Mouse (Mus musculus): Measurements from ENCODE around the gene Zfp775. TPM values are rescaled to one million over a fixed set of nuclear protein-coding genes. Genes with fewer than 3 reads are reported as not detected.

Gene Zfp775
- polyA plus RNA-seq, 1 experiment from 2014 or later: 2.2 TPM

- WGBS: 78% methylated on average over 2 of the region's 2 CpGs
- no peak for TF ChIP-seq CTCF (IDR thresholded peaks at IDR 0.05; ENCODE audit: low read depth)
- H3K36me3 ChIP-seq (ENCODE audit: control insufficient read depth, insufficient read depth): no peaks in the 10 kb centered on the region
- no peaks in the 10 kb centered on the region for H3K9me3 ChIP-seq (ENCODE audit: control insufficient read depth)
- ATAC-seq: no peak
- no peak overlapping the region for H3K4me3 ChIP-seq (ENCODE audit: low read depth, low read length)
- no peak overlapping the region for H3K27ac ChIP-seq (ENCODE audit: low read depth, low read length)
- H3K9ac ChIP-seq (ENCODE audit: low read depth, low read length): no peak overlapping the region
- no peaks in the 10 kb centered on the region for H3K27me3 ChIP-seq (replicated peaks; ENCODE audit: control insufficient read depth, insufficient read depth, low read length)
- peaks cover 4% of the 10 kb centered on the region for H3K4me1 ChIP-seq (replicated peaks; ENCODE audit: control insufficient read depth, insufficient read depth, low read length)
- no peak overlapping the region for H3K4me2 ChIP-seq (replicated peaks; ENCODE audit: low read depth)
Measured at GRCm38 (mm10) chr6:48669446-48669969, 67.6 kb downstream of the Zfp775 start.

Other genes with a start within 250 kb of the Zfp775 start
- 20.0 and 20.1 TPM in 2 replicates for gene Krba1, start 206.5 kb upstream of the Zfp775 start, polyA plus RNA-seq (2015; fragmentation: Nextera tagmentation; extraction: Ambion mirVana)
- gene Zfp467, start 156.2 kb upstream of the Zfp775 start, polyA plus RNA-seq (2015; fragmentation: Nextera tagmentation; extraction: Ambion mirVana): 18.9 and 19.3 TPM in 2 replicates
- gene Sspo, start 153.8 kb upstream of the Zfp775 start, polyA plus RNA-seq (2015; fragmentation: Nextera tagmentation; extraction: Ambion mirVana): 0.61 and 0.74 TPM in 2 replicates
- gene Atp6v0e2, start 64.4 kb upstream of the Zfp775 start, polyA plus RNA-seq (2015; fragmentation: Nextera tagmentation; extraction: Ambion mirVana): 23.7 and 23.8 TPM in 2 replicates
- gene Lrrc61, start 47.3 kb upstream of the Zfp775 start, polyA plus RNA-seq (2015; fragmentation: Nextera tagmentation; extraction: Ambion mirVana): 7.6 and 9.5 TPM in 2 replicates
- 154 and 162 TPM in 2 replicates for gene Rarres2, start 29.3 kb upstream of the Zfp775 start, polyA plus RNA-seq (2015; fragmentation: Nextera tagmentation; extraction: Ambion mirVana)
- not detected in 2 replicates for gene Gm45021, start 12.5 kb upstream of the Zfp775 start, polyA plus RNA-seq (2015; fragmentation: Nextera tagmentation; extraction: Ambion mirVana)
- 11.3 and 12.0 TPM in 2 replicates for gene Repin1, start 8.2 kb upstream of the Zfp775 start, polyA plus RNA-seq (2015; fragmentation: Nextera tagmentation; extraction: Ambion mirVana)
- gene Gm44965, start 8.1 kb upstream of the Zfp775 start, polyA plus RNA-seq (2015; fragmentation: Nextera tagmentation; extraction: Ambion mirVana): not detected in 2 replicates
- 0.55 and 0.63 TPM in 2 replicates for gene AI854703, start 24.7 kb downstream of the Zfp775 start, polyA plus RNA-seq (2015; fragmentation: Nextera tagmentation; extraction: Ambion mirVana)
- gene Gimap8, start 45.2 kb downstream of the Zfp775 start, polyA plus RNA-seq (2015; fragmentation: Nextera tagmentation; extraction: Ambion mirVana): 1.1 and 1.2 TPM in 2 replicates
- gene Gimap9, start 74.1 kb downstream of the Zfp775 start, polyA plus RNA-seq (2015; fragmentation: Nextera tagmentation; extraction: Ambion mirVana): 9.9 and 10.2 TPM in 2 replicates
- gene Gimap4, start 82.5 kb downstream of the Zfp775 start, polyA plus RNA-seq (2015; fragmentation: Nextera tagmentation; extraction: Ambion mirVana): 9.6 and 11.3 TPM in 2 replicates
- 13.6 and 15.8 TPM in 2 replicates for gene Gimap6, start 106.2 kb downstream of the Zfp775 start, polyA plus RNA-seq (2015; fragmentation: Nextera tagmentation; extraction: Ambion mirVana)
- 1.3 and 2.3 TPM in 2 replicates for gene Gm28053, start 116.5 kb downstream of the Zfp775 start, polyA plus RNA-seq (2015; fragmentation: Nextera tagmentation; extraction: Ambion mirVana)
- gene Gimap7, start 116.6 kb downstream of the Zfp775 start, polyA plus RNA-seq (2015; fragmentation: Nextera tagmentation; extraction: Ambion mirVana): 0.09 and 0.16 TPM in 2 replicates
- gene Gimap1, start 137.0 kb downstream of the Zfp775 start, polyA plus RNA-seq (2015; fragmentation: Nextera tagmentation; extraction: Ambion mirVana): 15.2 and 17.8 TPM in 2 replicates
- gene Gimap5, start 144.1 kb downstream of the Zfp775 start, polyA plus RNA-seq (2015; fragmentation: Nextera tagmentation; extraction: Ambion mirVana): 8.4 and 10.6 TPM in 2 replicates
- 0.58 and 0.64 TPM in 2 replicates for gene Gimap3, start 168.8 kb downstream of the Zfp775 start, polyA plus RNA-seq (2015; fragmentation: Nextera tagmentation; extraction: Ambion mirVana)
- gene Tmem176a, start 238.9 kb downstream of the Zfp775 start, polyA plus RNA-seq (2015; fragmentation: Nextera tagmentation; extraction: Ambion mirVana): 180 and 193 TPM in 2 replicates
- 319 and 320 TPM in 2 replicates for gene Tmem176b, start 239.4 kb downstream of the Zfp775 start, polyA plus RNA-seq (2015; fragmentation: Nextera tagmentation; extraction: Ambion mirVana)